Mouse (Mus musculus): ENCODE data around the gene Begain.

- no peak for TF ChIP-seq CTCF (IDR thresholded peaks at IDR 0.05; ENCODE audit: control insufficient read depth, insufficient read depth, insufficient replicate concordance, low read depth, low read length)
- no peak for TF ChIP-seq POLR2A (IDR thresholded peaks at IDR 0.05; ENCODE audit: control insufficient read depth, low read depth, low read length)
Observed at GRCm38 (mm10) chr12:109039311-109039710, 28.7 kb downstream of the Begain start.

Data from testis, adult 2 months (tissue).